Mouse (Mus musculus) embryonic facial prominence, embryonic 13.5 days (tissue): ENCODE data around the gene Psors1c2. TPM values are rescaled to one million over a fixed set of nuclear protein-coding genes. Genes with fewer than 3 reads are reported as not detected.
"Not testable (repeated sequence)": the region's sequence is repeated elsewhere in the genome, so short reads cannot be mapped to it uniquely, and the experiment has no call there.

Source experiments
- ATAC-seq: fragments of 200-750 bp; cut with Nextera tagmentation; 2 replicates; pipeline ENCODE4 v1.8.0; 2017; ENCODE audit warnings: low read depth; ENCODE audit not compliant: insufficient number of reproducible peaks, insufficient read depth, low FRiP score, low TSS enrichment
- H3K27ac ChIP-seq: fragments of 300-500 bp; sonication (generic); 2 replicates; pipeline ENCODE4 v1.5.1; 2015; ENCODE audit warnings: moderate library complexity, mild to moderate bottlenecking, inconsistent platforms
- H3K27me3 ChIP-seq: fragments of 300-500 bp; sonication (generic); 2 replicates; pipeline ENCODE4 v1.6.1; 2015; ENCODE audit warnings: mild to moderate bottlenecking, inconsistent platforms
- H3K36me3 ChIP-seq: fragments of 300-500 bp; sonication (generic); 2 replicates; pipeline ENCODE4 v1.6.1; 2015; ENCODE audit warnings: mild to moderate bottlenecking, inconsistent platforms
- H3K4me1 ChIP-seq: fragments of 300-500 bp; sonication (generic); 2 replicates; pipeline ENCODE4 v1.6.1; 2015; ENCODE audit warnings: inconsistent platforms
- H3K4me2 ChIP-seq: fragments of 300-500 bp; sonication (generic); 2 replicates; pipeline ENCODE4 v1.6.1; 2015; ENCODE audit warnings: moderate library complexity, mild to moderate bottlenecking, inconsistent platforms
- H3K4me3 ChIP-seq: fragments of 300-500 bp; sonication (generic); 2 replicates; pipeline ENCODE4 v1.5.1; 2015; ENCODE audit warnings: mild to moderate bottlenecking, inconsistent platforms
- H3K9ac ChIP-seq: fragments of 300-500 bp; sonication (generic); 2 replicates; pipeline ENCODE4 v1.6.1; 2015; ENCODE audit warnings: mild to moderate bottlenecking, inconsistent platforms
- H3K9me3 ChIP-seq: fragments of 300-500 bp; sonication (generic); 2 replicates; pipeline ENCODE4 v1.6.1; 2016; ENCODE audit warnings: inconsistent platforms
- WGBS: fragments of 180-500 bp; shearing (Covaris S2); methylation state at CpG from one replicate; pipeline ENCODE4 v1.1.7; 2015; ENCODE audit warnings: mixed read lengths; 5-methylcytosine and 5-hydroxymethylcytosine counted together
- polyA plus RNA-seq: library from polyadenylated mRNA; unstranded; fragments of >200 nt; fragmentation: Nextera tagmentation; extraction: Ambion mirVana; gene quantifications from 2 replicates; pipeline ENCODE4 v1.2.1, GENCODE M21; 2015

Gene Psors1c2
- polyA plus RNA-seq, 1 experiment from 2014 or later, result 1.9 TPM

DNA sequence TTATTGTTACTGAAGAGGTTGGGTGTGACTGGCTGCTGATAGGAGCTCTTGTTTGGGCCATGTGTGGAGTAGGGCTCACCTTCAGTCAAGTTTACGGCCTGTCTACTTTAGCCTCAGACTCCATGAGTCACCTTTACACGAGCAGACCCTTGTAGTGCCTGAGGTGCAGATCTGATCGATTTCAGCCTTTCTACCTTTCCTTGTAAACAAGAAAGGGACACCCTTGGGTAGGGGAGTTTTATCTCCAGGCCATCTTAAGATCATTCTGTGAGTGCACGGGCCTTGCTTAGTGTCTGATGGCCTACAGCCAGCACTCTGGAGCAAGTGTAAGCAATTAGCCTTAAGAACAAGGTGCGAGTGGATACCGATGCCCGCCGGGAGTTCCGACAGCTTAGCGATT, 26.1 kb upstream of the Psors1c2 start:
- Histone ChIP-seq H3K4me1 (peaks cover 21% of the 10 kb centered on the region), H3K4me2 (no peak overlapping the region), H3K27me3 (peaks cover 45% of the 10 kb centered on the region), H3K9me3 (no peaks in the 10 kb centered on the region), H3K9ac (no peak overlapping the region), H3K27ac (no peak overlapping the region), H3K4me3 (no peak overlapping the region), H3K36me3 (no peaks in the 10 kb centered on the region)
- 14% methylated on average over 10 of the region's 10 CpGs for WGBS
- ATAC-seq, result no peak

- Histone ChIP-seq H3K36me3 (peaks cover 5% of the 10 kb centered on the region; the same call in 1 of the 2 replicates), H3K4me1 (peaks cover 13% of the 10 kb centered on the region), H3K27ac (no peak overlapping the region), H3K27me3 (peaks cover 45% of the 10 kb centered on the region), H3K9me3 (no peaks in the 10 kb centered on the region), H3K4me3 (no peak overlapping the region), H3K9ac (no peak overlapping the region), H3K4me2 (no peak overlapping the region)
- WGBS, result 28% methylated on average over 13 of the region's 13 CpGs
- no peak for ATAC-seq
These were observed 25.3 kb upstream of the Psors1c2 start for GRCm38 (mm10) chr17:35507556-35508260.

- H3K4me2 ChIP-seq, H3K9ac ChIP-seq, H3K27ac ChIP-seq, H3K9me3 ChIP-seq, ATAC-seq, H3K36me3 ChIP-seq, H3K4me3 ChIP-seq: not testable (repeated sequence)
- H3K4me1 ChIP-seq, result peaks cover 10% of the 10 kb centered on the region; the same call in 1 of the 2 replicates
- H3K27me3 ChIP-seq, result peaks cover 45% of the 10 kb centered on the region
- WGBS, result 53% methylated on average over 5 of the region's 5 CpGs
These were observed 24.7 kb upstream of the Psors1c2 start for GRCm38 (mm10) chr17:35508279-35508678.

- Histone ChIP-seq H3K4me3 (no peak overlapping the region), H3K4me1 (peaks cover 10% of the 10 kb centered on the region), H3K4me2 (no peak overlapping the region), H3K9me3 (no peaks in the 10 kb centered on the region), H3K27ac (no peak overlapping the region), H3K36me3 (peaks cover 10% of the 10 kb centered on the region; the same call in 1 of the 2 replicates), H3K27me3 (peaks cover 45% of the 10 kb centered on the region), H3K9ac (peak overlapping the region; percentile 36; the same call in 1 of the 2 replicates)
- ATAC-seq, result no peak
- 15% methylated on average over 8 of the region's 8 CpGs for WGBS
These were observed 23.7 kb upstream of the Psors1c2 start for GRCm38 (mm10) chr17:35509284-35509683.

GRCm38 (mm10) chr17:35512916-35513626, 19.9 kb upstream of the Psors1c2 start:
- peaks cover 32% of the 10 kb centered on the region for H3K4me1 ChIP-seq
- no peak overlapping the region for H3K4me3 ChIP-seq
- H3K4me2 ChIP-seq, result no peak overlapping the region
- no peak overlapping the region for H3K27ac ChIP-seq
- peaks cover 7% of the 10 kb centered on the region; the same call in 1 of the 2 replicates for H3K27me3 ChIP-seq
- no peaks in the 10 kb centered on the region for H3K9me3 ChIP-seq
- no peak for ATAC-seq
- peaks cover 10% of the 10 kb centered on the region; the same call in 1 of the 2 replicates for H3K36me3 ChIP-seq
- 91% methylated on average over 7 of the region's 7 CpGs for WGBS
- H3K9ac ChIP-seq, result no peak overlapping the region

DNA sequence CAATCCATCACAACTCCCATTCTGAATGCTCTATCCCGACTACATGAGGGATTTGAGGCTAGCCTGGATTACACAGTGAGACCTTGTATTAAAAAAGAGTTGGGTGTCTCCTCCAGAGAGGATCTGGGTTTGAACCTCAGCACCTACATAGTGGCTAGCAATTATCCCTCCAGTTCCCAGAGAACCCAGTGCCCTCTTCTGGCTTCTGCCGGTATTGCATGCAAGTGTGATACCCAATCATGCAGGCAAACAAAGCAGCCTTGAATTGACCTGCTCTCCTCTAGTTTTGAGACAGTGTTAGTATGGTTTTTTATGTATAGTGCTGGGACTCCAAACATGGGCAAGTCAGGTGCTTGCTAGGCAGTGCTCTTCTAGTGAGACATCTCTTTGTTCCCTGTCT, 19.1 kb upstream of the Psors1c2 start:
- 7% methylated on average over 2 of the region's 2 CpGs for WGBS
- H3K4me2 ChIP-seq, result peak overlapping the region; percentile 89; the same call in 1 of the 2 replicates

DNA sequence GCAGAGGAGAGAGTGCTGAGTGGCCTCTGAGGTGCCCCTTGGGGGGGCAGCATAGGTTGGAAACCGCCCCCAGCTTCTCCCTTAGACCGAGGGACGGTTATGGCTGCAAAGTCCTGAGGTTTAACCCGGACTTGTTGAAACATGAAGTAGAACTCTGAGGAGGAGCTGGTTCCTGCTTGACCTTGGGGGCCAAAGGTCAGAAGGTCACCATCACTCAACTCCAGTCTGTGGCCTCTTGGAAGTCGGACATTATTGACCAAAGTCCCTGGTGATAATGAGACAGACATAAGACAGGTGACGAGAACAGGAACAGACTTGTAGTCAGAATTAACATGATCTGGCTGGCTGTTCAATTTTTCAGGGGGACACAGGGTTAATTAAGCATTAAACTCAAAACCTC, 18.2 kb upstream of the Psors1c2 start:
- no peaks in the 10 kb centered on the region for H3K9me3 ChIP-seq
- H3K4me2 ChIP-seq, result peak overlapping the region; percentile 89
- 39% methylated on average over 6 of the region's 6 CpGs for whole genome bisulfite sequencing
- peak overlapping the region; percentile 76 for H3K9ac ChIP-seq
- peak overlapping the region; percentile 60 for H3K4me3 ChIP-seq
- no peaks in the 10 kb centered on the region for H3K27me3 ChIP-seq
- no peak for ATAC-seq
- no peak overlapping the region for H3K27ac ChIP-seq
- H3K36me3 ChIP-seq, result peaks cover 10% of the 10 kb centered on the region; the same call in 1 of the 2 replicates
- peaks cover 39% of the 10 kb centered on the region for H3K4me1 ChIP-seq

More for the DNA sequence above, 19.1 kb upstream of the Psors1c2 start:
- H3K27me3 ChIP-seq, result peaks cover 3% of the 10 kb centered on the region; the same call in 1 of the 2 replicates
- no peak for ATAC-seq
- H3K9ac ChIP-seq, result no peak overlapping the region
- peaks cover 10% of the 10 kb centered on the region; the same call in 1 of the 2 replicates for H3K36me3 ChIP-seq
- no peak overlapping the region; the same call in 1 of the 2 replicates for H3K4me3 ChIP-seq
- H3K4me1 ChIP-seq, result peaks cover 39% of the 10 kb centered on the region
- H3K9me3 ChIP-seq, result no peaks in the 10 kb centered on the region
- no peak overlapping the region for H3K27ac ChIP-seq

DNA sequence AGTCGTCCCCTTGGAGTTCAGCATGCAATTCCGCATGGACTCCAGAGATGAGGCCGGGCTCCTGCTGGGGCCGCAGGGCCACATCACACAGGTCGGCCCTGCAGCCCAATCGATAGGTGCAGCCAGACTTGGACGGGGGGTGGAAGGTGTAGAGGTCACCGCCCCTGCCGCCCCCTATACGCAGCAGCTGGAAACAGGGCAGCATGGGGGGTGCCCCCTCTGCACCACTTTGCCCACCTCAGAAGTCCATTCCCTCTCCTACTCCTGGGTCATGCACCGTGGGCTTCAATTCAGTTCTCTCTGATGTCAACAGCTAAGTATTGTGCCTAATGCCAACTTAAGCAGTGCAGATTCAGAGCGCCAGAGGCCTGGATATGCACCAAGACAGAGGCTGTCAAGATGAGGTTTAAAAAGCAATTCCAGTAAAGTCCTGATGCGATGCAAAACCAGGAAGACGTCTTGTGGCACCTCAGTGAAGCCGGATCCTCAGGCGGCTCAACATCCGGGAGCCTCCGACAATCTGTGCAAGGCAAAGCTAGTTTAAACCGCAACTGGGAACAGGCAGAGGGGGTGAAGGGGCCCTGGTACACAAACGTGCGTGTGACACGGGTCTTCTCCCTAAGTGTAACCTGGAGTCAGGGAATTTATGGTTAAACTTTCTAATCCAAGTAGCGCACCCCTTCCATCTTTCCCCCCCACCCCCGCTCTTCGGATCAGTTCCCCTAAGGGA, 16.9 kb upstream of the Psors1c2 start:
- 7% methylated on average over 25 of the region's 25 CpGs for WGBS
- peak overlapping the region; percentile 34; the same call in 1 of the 2 replicates for H3K27ac ChIP-seq
- peak overlapping the region; percentile 89 for H3K4me2 ChIP-seq
- H3K9me3 ChIP-seq, result no peaks in the 10 kb centered on the region
- H3K27me3 ChIP-seq, result no peaks in the 10 kb centered on the region
- H3K4me1 ChIP-seq, result peaks cover 41% of the 10 kb centered on the region
- peaks cover 14% of the 10 kb centered on the region for H3K36me3 ChIP-seq
- H3K9ac ChIP-seq, result peak overlapping the region; percentile 76
- ATAC-seq, result no peak
- peak overlapping the region; percentile 60 for H3K4me3 ChIP-seq

DNA sequence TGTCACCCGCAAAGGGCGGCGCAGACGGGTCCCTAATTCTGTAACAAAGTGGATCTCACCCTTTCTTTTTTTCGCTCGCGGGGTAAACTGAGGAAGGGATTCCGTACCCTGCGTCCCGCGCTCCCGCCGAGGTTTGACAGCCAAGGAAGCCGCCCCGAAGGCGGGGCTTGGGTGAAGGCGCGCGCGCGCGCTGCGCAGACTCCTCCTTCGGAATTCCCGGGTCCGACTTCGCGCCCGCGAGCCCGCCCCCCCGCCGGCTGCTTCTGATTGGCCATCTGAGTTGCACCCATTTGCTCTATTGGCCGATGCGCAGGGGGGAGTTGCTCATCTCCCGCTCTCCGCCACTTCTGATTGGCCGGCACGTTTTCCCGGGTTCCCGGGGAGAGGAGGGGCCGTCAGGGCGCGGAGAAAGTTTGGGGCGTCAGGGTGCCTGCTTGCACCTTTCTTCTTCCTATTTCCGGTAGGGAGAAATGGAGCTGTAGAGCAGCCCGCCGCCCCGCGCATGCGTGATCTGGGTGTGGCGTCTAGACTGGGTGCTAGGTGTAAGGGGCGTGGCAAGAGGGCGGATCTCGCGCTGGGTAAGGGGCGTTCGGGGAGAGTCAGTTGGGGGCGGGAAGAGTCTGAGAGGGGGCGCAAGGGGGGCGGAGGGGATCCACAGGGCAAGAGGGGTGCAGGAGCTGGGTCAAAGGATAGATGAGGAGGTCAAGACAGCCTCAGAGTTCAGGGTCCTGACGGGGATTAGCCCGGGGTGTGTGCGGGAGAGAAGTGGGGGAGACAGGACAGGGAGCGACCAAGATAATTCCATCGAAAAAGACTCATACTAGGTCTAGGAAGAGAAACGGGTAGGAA, 16.1 kb upstream of the Psors1c2 start, which contains the start of the genes Tcf19 and Cchcr1:
Tcf19 (minus strand) TSS at position 173 of the 849 bp plus-strand sequence.
Cchcr1 (plus strand) TSS at position 449 of the 849 bp plus-strand sequence.
- Histone ChIP-seq H3K36me3 (peaks cover 21% of the 10 kb centered on the region), H3K27ac (peak within 1 kb of the TSS; percentile 78), H3K4me2 (peak within 1 kb of the TSS; percentile 89), H3K9me3 (no peaks in the 10 kb centered on the region), H3K9ac (peak within 1 kb of the TSS; percentile 79), H3K27me3 (no peaks in the 10 kb centered on the region), H3K4me1 (peaks cover 41% of the 10 kb centered on the region), H3K4me3 (peak within 1 kb of the TSS; percentile 60)
- WGBS, result under 1% methylated on average over 67 of the region's 67 CpGs
- ATAC-seq, result peak; percentile 92

DNA sequence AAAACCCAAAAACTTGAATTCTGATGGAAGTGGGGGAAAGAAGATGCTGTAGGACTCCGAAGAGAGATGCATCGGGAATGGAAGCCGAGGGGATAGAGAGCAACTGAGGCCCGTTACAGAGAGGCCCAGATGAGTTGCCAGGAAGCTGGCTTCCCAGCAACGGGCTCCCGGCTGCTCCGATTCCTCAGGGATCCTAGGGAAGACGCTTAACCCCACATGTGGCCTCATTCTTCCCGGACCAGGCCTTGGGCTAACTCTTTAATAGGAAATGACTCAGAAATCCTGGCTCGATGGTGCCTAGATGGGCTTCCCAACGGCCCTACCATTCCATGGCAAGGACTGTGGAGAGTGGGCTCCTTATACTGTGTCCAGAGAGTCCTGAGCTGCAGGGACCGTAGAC, 15.5 kb upstream of the Psors1c2 start:
- Histone ChIP-seq H3K27ac (peak overlapping the region; percentile 78), H3K4me3 (peak overlapping the region; percentile 60), H3K4me1 (peaks cover 41% of the 10 kb centered on the region), H3K27me3 (no peaks in the 10 kb centered on the region), H3K9me3 (no peaks in the 10 kb centered on the region), H3K36me3 (peaks cover 22% of the 10 kb centered on the region), H3K4me2 (peak overlapping the region; percentile 89), H3K9ac (peak overlapping the region; percentile 79)
- whole genome bisulfite sequencing, result 6% methylated on average over 12 of the region's 12 CpGs
- no peak for ATAC-seq
